Mouse (Mus musculus) ES-CJ7 (cell line): ENCODE results near the gene a.
"Not testable (repeated sequence)": the region's sequence is repeated elsewhere in the genome, so short reads cannot be mapped to it uniquely, and the experiment has no call there.

Source experiments
- DNase-seq: peaks from one replicate; pipeline ENCODE4 v3.0.0; 2011; ENCODE audit warnings: low read depth, low spot score

The a gene

DNA sequence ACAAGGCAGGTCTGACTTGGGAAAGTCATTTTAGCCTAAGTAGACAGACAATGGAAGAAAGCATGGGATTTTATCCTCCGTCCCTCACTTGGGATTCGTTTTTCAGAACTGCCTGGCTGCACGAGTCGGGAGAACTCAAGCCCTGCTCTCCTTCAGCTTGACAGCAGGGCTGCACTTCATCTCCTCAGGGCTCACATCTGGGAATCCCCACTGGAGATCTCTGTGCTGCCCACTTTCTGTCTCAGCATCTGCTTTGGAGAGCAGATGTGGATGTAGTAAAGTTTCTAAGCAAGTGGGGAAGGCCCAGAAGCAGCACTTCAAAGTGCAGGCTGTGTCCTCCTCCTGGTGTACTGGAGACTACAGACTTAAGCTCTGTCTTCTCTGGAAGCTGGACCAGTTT is 130.9 kb downstream of the a start:
- not testable (repeated sequence) for DNase-seq

DNA sequence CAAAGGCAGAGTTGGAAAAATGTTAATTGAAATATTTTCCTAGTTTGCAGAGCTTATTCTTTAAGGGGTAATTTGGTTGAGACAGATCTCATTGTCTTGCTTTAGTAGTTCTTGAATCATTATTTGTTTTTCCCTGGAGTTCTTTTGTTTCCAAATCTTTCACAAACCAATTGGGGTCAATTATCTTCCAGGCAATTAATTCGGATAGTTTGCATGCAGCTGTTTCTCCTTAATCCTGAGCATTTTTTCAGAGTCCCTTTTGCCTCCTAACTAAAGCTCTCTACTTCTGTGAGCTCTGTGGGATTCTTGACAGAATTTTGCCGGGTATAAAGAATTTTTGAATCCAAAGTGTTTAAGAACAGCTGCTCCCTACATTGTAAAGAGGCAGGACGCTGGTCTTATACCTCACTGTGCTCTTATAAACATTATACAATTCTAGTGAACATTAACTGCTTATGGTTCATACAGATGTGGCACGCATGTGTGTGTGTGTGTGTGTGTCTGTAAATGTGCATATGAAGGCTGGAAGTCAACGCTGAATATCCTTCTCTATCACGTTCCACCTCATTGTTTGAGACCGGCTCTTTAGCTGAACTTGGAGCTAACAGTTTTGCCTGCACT is 134.3 kb downstream of the a start:
- DNase-seq: no peak

DNA sequence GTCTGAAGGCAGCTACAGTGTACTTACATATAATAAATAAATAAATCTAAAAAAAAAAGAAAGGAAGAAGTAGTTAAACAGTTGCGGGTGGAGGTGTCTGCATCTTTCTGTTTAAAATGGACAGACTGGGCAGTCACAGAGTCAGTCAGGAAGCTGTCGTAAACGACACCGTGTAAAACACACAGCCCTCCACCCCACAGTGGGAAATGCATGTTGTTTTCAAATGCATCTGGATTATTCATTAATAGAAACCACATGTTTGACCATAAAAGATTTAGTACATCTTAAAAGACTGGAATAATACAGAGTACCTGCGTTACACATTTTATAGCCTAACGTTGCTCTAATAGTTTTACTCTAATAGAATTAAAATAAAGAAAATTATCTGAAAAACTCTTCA is 135.6 kb downstream of the a start:
- DNase-seq: no peak

DNA sequence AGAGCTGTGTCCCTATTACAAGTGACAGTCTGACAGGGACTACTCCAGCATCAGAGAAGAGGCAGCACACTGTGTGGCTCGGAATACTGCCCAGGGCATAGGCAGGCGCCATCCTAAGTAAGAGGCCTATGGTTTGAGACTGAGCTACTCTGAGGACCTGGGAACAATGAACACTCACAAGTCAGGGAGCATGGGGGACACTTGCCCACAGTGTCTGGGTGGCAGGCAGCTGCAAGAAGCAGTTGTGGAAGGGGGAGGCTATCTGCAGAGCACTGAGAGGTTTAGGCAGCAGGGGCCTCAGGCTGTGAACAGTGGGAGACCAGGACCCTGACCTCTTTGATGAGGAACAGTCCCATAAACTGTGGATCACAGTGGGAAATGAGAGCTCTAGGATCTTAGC is 137.1 kb downstream of the a start:
- DNase-seq: no peak

DNA sequence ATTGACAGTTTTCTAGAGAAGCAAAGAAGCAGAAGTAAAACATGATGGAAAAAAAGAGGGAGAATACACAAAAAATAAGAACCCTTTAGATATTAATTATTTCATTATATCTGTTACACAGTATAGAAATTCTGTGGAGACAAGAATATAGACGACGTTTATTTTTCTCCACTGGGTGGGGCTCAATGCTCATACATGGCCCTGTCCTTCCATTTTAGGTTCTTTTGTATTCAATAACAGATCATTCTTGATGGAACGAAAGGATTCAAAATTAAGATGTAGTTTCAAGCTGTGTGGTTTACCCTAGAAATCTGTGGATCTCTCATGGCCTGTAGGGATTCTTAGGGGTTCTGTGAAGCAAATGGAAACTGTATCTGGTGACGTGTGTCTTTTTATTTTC is 142.7 kb downstream of the a start:
- DNase-seq: no peak

DNA sequence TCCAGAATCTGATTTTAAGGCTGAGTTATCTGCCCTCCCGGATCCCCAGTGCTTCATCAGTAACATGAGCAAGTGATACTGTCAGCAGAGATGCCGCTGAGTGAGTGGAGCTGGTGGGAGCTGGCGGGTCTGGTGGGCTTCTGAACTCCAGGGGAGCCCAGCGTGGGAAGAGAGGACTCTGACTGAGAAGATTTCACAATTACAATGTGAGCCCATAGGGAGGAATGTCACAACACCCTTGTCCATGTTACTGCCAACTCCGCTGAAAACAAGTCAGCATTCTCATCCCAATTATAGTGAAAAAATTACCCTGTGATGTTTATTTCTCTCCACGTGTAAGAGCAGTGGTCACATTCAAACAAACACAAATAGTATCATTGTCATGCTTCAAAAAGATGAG is 144.9 kb downstream of the a start:
- DNase-seq: no peak

DNA sequence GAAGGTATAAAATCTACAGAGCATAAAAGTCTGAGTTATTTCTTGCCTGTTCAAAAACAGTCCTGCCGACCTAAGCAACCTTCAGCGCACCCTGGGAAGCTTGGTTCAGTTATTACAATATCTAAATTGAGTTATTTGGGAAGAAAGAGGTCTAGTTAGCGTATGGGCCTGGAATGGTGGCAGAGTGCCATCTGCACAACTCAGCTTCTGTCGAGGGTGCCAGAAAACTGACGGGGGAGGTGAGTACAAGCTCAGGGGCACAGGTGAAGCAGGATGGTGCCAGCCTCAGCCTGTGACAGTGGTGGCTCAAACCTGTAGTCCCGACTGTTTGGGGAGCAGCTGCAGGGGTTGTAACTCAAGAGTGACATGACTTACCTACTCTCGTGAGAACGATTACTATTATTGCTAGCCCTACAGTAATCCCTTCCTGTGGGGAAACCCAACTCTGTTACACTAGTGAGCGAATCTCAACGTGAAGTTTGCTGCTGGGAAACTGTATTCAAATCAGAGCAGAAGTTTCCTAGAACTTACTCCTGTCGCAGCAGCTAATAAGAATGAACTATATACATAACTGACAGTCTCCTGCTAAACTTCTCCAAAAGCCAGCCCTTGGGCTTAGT is 145.4 kb downstream of the a start:
- DNase-seq: no peak

DNA sequence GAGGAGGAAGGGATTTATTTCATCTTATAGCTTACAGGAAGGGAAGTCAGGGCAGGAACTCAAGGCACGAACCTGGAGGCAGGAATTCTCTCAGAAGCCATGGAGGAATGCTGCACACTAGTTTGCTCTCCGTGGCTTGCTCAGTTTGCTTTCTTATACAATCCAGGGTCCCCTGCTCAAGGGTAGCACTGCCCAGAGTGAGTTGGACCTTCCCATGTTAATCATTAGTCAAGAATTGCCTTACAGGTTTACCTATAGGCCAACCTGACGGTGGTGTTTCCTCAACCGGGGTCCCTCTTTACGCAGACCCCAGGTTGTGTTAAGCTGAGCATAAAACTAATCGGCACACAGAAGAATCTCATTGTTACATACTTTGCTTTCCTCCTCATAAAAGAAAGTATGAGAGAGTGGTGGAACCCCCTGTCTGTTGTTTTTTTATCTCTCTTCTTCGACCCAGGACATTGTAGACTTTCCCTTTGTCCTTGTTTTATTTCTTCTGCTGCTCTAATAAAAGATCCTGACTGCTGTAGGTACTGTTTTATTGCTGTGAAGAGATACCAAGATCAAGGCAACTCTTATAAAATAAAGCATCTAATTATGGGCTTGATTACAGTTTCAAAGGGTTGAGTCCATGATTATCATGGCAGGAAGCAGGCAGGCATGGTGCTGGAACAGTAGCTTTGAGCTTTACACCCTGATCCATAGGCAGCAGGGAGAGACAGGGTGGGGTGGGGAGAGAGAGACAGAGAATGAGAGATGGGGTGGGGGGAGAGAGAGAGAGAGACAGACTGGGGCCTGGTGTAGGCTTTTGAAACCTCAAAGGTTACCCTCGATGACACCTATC is 146.6 kb downstream of the a start:
- DNase-seq: no peak

DNA sequence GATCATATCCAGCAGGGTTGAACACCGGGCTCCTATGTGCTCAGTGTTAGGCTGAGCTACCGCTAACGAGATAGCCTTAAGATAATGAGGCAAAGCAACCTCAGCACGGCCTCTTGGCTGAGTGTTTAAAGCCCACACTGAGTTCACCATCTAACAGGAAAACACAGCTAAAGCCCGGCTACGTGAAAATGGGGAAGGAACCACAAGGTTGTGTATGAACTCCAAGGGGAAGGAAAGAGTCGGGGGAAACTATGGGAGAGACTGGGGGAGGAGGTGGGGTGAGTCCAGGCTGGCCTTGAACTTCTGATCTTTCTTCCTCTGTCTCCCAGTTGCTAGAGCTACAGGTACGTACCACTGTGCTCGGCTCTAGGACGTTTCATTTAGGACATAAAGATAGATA is 150.8 kb downstream of the a start:
- DNase-seq: no peak

DNA sequence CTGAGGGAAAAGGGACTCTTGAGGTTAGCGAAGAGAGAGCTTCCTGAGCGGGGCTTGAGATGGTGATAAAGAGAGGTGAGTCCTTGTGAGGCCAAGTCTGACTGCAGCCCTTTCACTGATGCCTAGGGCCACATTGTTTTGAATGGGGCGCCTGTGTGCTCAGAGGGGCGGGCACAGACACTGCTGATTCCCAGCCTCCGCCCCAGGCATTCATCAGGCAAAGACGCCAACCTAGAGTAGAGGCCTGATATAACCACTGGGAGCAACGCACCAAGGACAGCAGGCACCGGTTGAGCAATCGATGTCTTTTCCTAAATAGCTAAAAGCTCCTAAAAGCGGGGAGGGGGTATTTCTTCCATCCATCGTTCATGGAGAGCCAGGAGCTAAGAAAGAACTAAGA is 151.3 kb downstream of the a start:
- no peak for DNase-seq

DNA sequence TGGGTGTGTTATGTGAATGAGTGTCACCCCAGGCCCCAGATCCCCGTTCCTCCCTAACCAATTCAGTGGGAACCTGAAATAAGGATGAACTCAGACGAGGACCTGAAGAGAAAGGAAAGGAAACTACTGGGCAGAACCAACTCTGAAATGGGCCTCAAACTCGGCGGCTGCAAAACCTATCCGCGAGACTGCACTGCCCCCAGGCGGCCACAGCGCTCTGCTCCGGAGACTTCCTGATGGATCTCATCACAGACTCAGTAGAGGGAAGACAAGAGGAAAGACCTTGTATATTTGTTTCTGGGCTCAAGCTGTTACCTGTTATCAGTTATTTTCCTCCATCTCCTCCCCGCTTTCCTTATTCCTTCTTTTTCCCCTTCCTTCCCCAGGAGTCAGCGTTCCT is 151.9 kb downstream of the a start:
- DNase-seq: peak; percentile 71

DNA sequence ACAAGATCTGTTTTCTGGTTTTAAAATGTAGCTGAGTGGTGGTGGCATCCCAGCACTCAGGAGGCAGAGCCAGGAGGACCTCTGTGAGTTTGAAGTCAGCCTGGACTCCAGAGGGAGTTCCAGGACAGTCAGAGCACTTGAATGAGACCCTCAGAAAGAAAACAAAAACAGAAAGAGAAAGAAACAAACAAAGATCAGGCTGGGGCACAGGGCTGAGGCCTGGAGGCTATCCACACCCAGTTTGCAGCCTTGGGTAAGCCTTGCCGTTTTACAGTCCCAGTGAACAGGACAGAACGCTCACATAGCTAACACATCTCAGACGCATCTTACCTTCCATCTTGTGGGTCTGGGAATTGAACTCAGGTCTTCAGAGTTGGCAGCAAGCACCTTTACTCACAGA is 155.7 kb downstream of the a start:
- DNase-seq: no peak

DNA sequence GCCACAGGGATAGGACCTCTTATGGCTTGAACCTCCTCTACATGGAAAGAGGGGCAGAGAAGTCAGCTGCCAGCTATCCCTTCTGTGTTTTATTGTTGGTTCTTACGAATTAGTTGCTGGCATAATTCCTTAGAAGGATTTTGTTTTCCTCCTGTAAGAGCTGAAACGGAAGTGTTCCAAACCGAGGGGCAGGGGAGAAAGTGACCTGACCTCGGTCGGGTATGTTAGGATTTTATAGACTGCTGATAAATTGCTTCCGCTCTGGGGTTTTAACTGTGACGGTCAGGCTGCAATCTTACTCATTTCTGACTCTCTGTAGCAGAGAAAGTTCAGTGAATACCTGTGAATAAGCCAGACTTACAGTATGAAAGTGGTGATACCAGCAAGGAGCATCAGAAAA is 158.2 kb downstream of the a start:
- DNase-seq: no peak

DNA sequence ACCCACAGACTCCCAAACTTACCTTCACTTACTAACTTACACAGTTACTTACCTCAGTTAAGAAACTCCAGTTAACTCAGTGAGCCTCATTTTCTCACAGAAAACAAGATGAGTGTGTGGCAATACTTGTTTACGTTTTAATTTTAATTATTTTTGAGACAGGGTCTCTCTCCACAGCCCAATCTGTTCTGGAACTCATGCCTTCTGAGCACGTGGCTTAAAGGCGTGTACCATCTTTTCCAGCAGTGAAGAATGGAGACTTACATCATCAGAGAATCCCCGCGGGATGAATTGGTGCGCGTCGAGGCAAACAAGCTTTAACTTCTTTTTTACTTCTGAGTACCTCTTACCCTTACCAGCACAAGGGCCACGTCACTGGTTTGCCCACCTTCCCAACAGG is 158.7 kb downstream of the a start:
- DNase-seq: no peak

DNA sequence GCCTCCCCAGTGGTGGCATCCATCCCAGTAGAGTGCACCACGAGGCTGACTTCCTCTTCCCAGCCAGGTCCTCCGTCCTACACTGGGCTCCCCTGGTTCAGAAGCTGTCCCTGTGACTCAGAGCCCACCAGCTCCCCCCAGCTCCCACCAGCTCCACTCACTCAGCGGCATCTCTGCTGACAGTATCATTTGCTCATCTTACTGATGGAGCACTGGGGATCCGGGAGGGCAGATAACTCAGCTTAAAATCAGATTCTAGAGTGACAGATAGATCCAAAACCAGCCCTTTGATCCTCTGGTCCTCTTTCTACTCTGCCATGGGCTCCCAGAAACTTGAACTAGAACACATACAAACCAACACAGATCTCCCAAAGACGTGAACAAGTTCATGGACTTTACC is 159.4 kb downstream of the a start:
- no peak for DNase-seq

DNA sequence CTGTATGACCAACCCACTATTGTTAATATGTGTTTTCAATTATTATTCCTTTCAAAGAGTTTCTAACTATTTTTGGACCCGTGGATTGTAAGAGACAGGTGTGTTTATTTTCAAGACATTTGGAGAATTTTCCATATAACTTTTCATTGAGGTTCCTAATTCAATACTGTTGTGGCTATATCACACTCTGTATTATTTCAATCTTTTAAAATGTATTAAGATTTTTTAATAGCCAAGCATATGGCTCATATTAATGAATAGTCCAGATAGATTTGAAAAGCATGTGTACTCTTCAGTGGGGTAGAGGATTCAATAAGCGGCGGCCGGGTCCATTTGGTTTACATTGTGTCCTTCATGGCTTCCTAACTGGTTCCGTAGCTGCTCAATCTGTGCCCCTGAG is 168.3 kb downstream of the a start:
- DNase-seq: no peak

DNA sequence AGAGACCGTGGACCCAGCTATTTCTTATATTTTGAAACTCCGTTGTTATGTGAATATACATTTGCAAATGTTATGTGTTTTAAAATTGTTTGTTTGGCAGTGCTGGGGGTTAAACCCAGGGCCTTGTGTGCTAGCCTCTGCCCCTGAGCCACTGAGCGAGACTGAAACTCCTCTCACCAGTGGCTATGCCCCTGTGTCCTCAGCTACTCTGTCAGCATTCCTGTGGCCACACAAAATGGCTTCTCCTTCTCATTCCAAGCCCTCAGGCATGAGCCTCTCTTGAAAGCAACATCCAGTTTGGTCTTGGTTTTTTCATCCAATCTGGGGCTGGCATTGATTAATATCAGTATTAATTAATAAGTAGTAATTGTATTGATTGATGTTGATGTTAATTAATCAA is 168.7 kb downstream of the a start:
- no peak for DNase-seq

DNA sequence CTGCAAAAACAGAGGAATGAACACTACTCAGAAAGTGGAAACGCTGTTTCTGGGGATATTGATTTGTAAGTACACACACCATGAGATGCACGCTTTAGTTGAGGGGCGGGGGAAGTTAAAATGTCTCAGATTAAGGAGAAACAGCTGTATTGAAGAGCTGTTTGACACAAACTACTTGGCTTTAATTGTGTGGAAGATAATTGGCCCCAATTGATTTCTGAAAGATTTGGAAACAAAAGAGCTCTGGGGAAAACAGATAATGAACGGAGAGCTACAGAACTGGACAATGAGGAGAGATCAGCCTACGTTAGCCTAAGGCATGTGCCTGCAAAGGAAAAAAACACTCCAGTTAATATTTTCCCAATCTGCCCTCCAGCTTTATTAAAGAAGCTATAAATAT is 172.0 kb downstream of the a start:
- no peak for DNase-seq

DNA sequence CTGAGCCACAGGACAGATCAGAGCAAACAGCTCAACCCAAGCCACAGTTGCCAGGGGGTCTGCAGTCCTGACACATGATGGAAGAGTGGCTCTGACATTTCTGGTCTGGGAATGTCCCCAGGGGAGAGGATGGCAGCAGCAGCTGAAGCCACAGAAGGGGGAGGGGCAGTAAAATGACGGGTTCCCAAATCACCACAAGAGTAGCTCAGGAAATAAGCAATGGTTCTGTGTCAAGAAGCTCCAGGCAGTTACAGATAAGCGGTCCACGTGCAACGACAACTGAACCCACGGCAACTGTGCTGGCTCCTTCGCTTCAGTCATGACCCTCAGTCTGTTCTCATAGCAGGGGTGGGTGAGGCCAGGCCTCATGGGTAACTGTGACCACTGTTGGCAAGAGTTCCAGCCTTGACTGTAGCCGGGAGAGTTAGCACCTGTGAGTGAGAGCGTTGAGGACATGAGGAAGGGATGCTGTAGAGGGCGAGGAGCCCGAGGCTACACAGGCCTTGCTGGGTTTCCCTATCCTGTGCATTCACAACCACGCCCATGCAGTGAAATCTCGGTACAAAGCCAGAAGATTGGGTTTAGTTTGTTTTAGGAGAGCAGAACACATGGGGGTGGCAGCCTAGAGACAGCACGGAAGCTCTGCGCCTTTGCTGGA is 178.7 kb downstream of the a start:
- DNase-seq: peak; percentile 38

DNA sequence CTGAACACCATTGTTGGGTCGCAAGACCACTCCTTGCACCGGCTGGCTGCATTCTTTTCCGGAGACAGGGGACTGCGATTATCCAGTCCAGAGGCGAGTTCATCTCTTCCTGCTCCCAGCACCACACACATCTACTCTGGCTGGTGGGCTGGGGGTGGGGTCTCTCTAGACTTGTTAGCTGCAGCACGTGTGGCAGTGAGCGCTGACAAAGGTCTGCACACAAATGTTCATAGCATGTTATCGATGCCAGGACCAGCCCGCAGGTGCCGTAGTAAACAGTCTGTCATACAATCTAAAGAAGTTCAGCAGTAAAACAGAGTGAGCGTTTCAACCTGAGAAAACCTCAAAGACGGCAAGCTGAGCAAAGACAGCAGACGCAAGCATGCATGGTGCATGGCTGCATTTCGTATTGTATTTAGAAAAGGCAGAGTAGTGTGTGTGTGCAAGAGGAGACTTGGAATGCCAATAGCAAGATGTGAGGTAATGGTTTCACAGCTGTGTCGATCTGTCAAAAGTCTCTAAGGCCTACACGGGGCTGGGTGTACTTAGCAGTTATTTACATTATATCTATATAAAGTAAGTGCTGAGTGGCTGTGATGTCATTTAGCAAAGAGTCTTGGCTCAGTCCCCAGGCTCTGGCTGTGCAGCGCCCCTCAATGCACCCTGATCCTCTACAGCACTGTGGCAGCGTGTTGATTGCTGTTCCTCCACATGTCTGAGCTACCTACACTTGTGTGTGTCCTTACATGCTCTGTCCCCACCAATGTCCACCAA is 180.9 kb downstream of the a start:
- no peak for DNase-seq

DNA sequence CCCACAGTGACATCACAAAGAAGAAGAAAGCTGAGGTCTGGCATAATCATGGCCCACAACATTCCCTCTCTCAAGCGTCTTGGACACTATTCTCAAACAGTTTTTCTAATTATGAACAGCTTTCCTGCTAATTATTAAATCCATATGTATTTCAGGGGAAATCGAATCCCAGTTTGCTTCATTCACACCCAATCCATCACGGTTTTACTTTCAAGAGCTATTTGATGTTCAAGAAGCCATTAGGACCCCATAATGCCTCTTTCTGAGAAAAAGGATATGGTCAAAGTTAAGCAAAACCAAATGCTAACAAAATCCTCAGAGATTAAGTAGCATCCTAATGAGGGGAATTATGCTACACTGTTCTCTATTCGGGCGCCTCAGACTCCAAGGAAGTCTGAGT is 181.8 kb downstream of the a start:
- no peak for DNase-seq

DNA sequence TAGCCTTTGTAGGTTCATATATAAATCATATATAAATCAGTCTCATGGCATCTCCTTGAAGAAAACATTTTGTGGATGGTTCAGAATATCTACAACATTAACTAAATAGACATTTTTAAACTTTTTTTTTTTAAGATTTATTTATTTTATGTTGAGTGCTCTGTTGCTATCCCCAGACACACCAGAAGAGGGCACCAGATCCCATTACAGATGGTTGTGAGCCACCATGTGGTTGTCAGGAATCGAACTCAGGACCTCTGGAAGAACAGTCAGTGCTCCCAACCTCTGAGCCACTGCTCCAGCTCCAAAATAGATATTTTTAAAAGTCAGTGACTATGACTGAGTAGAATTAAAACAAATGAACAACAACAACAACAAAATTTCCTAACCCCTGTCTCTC is 195.4 kb downstream of the a start:
- DNase-seq: no peak
